Mouse (Mus musculus): ENCODE data around the gene Ttc27. TPM values are rescaled to one million over a fixed set of nuclear protein-coding genes. Genes with fewer than 3 reads are reported as not detected.

The Ttc27 gene
- polyA plus RNA-seq, 1 experiment from 2014 or later, result 19.8 TPM

Other genes with a start within 250 kb of the Ttc27 start
- gene Yipf4, start 228.2 kb upstream of the Ttc27 start, polyA plus RNA-seq (2015; fragmentation: Nextera tagmentation; extraction: Ambion mirVana), result 59.1 and 61.4 TPM in 2 replicates
- gene Birc6, start 189.4 kb upstream of the Ttc27 start, polyA plus RNA-seq (2015; fragmentation: Nextera tagmentation; extraction: Ambion mirVana), result 51.2 and 55.0 TPM in 2 replicates

Measured in intestine, embryonic 16.5 days (tissue).